8 mouse cellular contexts compared by ENCODE assay signal in the genomic region with DNA sequence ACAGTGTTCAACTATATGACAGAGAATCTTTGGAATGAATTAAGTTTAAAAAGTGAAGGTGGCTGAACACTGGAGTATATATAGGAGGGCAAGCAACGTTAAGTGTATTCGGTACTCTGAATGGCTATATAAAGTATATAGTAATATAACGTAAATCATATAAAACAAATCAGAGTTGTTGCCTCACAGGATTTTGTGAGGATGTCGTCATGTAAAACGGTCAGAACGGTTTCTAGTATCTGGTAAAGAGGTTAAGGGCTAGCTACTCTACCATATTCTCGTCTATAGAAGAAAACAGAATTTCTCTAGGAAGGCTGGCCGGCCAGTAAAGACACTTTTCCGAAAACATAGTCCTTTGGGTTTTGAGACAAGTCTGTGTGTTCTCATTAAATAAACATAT. TPM values are rescaled to one million over a fixed set of nuclear protein-coding genes. Genes with fewer than 3 reads are reported as not detected.
DNase-seq lines count a peak whose midpoint lies in the region; ATAC-seq and TF ChIP-seq lines count a peak whose summit lies in the region.

No protein-coding gene starts in this region.

- 7% methylated on average over 9 of the region's 9 CpGs for WGBS in heart, embryonic 12.5 days
- WGBS in forebrain, postnatal 0 days, result 5% methylated on average over 9 of the region's 9 CpGs
- 0% methylated on average over 9 of the region's 9 CpGs for WGBS in macrophage (ENCODE audit: missing documents)

- no peaks in the 10 kb centered on the region; the same call in 1 of the 2 replicates for H3K36me3 ChIP-seq in heart, embryonic 12.5 days
- H3K36me3 ChIP-seq in E14TG2a.4 (ENCODE audit: insufficient read depth, low read length) (peaks cover 31% of the 10 kb centered on the region), macrophage (ENCODE audit: inconsistent target) (no peaks in the 10 kb centered on the region)
- H3K36me3 ChIP-seq in forebrain, postnatal 0 days (ENCODE audit: insufficient read depth), result peaks cover 11% of the 10 kb centered on the region

- H3K79me2 ChIP-seq in macrophage (ENCODE audit: inconsistent target), result peaks cover 26% of the 10 kb centered on the region

- H3K9me3 ChIP-seq in heart, embryonic 12.5 days (replicated peaks), result no peaks in the 10 kb centered on the region
- no peaks in the 10 kb centered on the region for H3K9me3 ChIP-seq in E14TG2a.4 (ENCODE audit: low read length)
- H3K9me3 ChIP-seq in forebrain, postnatal 0 days (ENCODE audit: low read length), result no peaks in the 10 kb centered on the region

- intact Hi-C loops in heart, postnatal 36 days (cut with DNase I), result loop anchor here (1.0 to 2.0 kb wide), 2 partner anchors 17 to 39 kb away; no protein-coding TSS in a partner anchor

- H3K27ac ChIP-seq in heart, embryonic 12.5 days (ENCODE audit: poor library complexity, severe bottlenecking), result peak overlapping the region; percentile 94
- H3K27ac ChIP-seq in forebrain, postnatal 0 days (ENCODE audit: low read depth, low read length), result peak overlapping the region; percentile 93
- peak overlapping the region; percentile 86 for H3K27ac ChIP-seq in macrophage

- no peak for DNase-seq in heart, postnatal 36 days
- no peak for DNase-seq in forebrain, postnatal 0 days
- no peak for DNase-seq in frontal cortex, postnatal 25 days (ENCODE audit: low spot score in 2 of 2)
- DNase-seq in yolk sac, embryonic 10.5 days (ENCODE audit: low spot score), result no peak
- no peak for DNase-seq in layer of hippocampus, postnatal 36 days

- H3K27me3 ChIP-seq in heart, embryonic 12.5 days (replicated peaks), result no peaks in the 10 kb centered on the region
- no peaks in the 10 kb centered on the region for H3K27me3 ChIP-seq in E14TG2a.4 (ENCODE audit: insufficient read depth, low read length)
- no peaks in the 10 kb centered on the region for H3K27me3 ChIP-seq in forebrain, postnatal 0 days (ENCODE audit: insufficient read depth, low read length)

- H3K4me2 ChIP-seq in heart, embryonic 12.5 days, result peak overlapping the region; percentile 82
- H3K4me2 ChIP-seq in forebrain, postnatal 0 days (ENCODE audit: low read depth), result peak overlapping the region; percentile 56

- peaks cover 15% of the 10 kb centered on the region for H3K4me1 ChIP-seq in heart, embryonic 12.5 days (replicated peaks)
- H3K4me1 ChIP-seq in E14TG2a.4 (replicated peaks; ENCODE audit: low read depth, low read length), result peaks cover 51% of the 10 kb centered on the region
- H3K4me1 ChIP-seq in forebrain, postnatal 0 days (ENCODE audit: insufficient read depth), result peaks cover 12% of the 10 kb centered on the region; the same call in 1 of the 2 replicates

- no peak for ATAC-seq in heart, embryonic 12.5 days (ENCODE audit: insufficient number of reproducible peaks, low FRiP score)
- no peak for ATAC-seq in forebrain, postnatal 0 days

- H3K9ac ChIP-seq in heart, embryonic 12.5 days, result peak overlapping the region; percentile 92
- H3K9ac ChIP-seq in forebrain, postnatal 0 days, result peak overlapping the region; percentile 75

- peak overlapping the region; percentile 91 for H3K4me3 ChIP-seq in heart, embryonic 12.5 days
- peak overlapping the region; percentile 93 for H3K4me3 ChIP-seq in E14TG2a.4 (replicated peaks; ENCODE audit: low read length)
- peak overlapping the region; percentile 88 for H3K4me3 ChIP-seq in forebrain, postnatal 0 days (ENCODE audit: low read depth, low read length)
- peak overlapping the region; percentile 67 for H3K4me3 ChIP-seq in macrophage (ENCODE audit: inconsistent target)

- no peak for TF ChIP-seq CTCF in E14TG2a.4 (conservative IDR thresholded peaks at IDR 0.05; ENCODE audit: low read length)
- no peak for TF ChIP-seq CTCF in forebrain, postnatal 0 days (IDR thresholded peaks at IDR 0.05; ENCODE audit: low read depth)

RNA-seq across cellular contexts. Expression of a gene that starts 0.6 kb away (rescaled TPM):
- 4.3 and 4.4 TPM in 2 replicates for polyA plus RNA-seq in heart, embryonic 12.5 days (2016; fragmentation: Nextera tagmentation; extraction: Ambion mirVana)
- 10 to 100 TPM; 21.0 to 22.7 TPM for total RNA-seq in heart, postnatal 36 days (2021)
- 42.2 and 47.1 TPM in 2 replicates for total RNA-seq in forebrain, postnatal 0 days (2014; rRNA removed)
- polyA plus RNA-seq in forebrain, postnatal 0 days (2015; fragmentation: Nextera tagmentation; extraction: Ambion mirVana), result 4.4 TPM in 2 replicates
- 100 to 1,000 TPM in 17 of 26 experiments, 10 to 100 TPM in 9; 20.6 to 250 (median 130) TPM for total RNA-seq in macrophage (2018; cell fraction: chromatin; rRNA removed)
- total RNA-seq in macrophage (2018; cell fraction: cytosol; rRNA removed), result 10 to 100 TPM; 16.9 to 87.7 (median 65.3) TPM
- total RNA-seq in macrophage (2018; cell fraction: nucleus; rRNA removed), result 100 to 1,000 TPM in 10 of 26 experiments, 10 to 100 TPM in 16; 25.6 to 136 (median 96.6) TPM
- 40.1 to 48.8 TPM (median 47.2 TPM) in 3 replicates for polyA plus RNA-seq in macrophage (2018)
- 10 to 100 TPM; 58.3 to 59.6 TPM for total RNA-seq in layer of hippocampus, postnatal 36 days (2021)

RNA-seq across cellular contexts. Expression of a gene that starts 8.1 kb away (rescaled TPM):
- 0.39 and 0.52 TPM in 2 replicates for polyA plus RNA-seq in heart, embryonic 12.5 days (2016; fragmentation: Nextera tagmentation; extraction: Ambion mirVana)
- 10 to 100 TPM; 17.8 to 26.2 TPM for total RNA-seq in heart, postnatal 36 days (2021)
- total RNA-seq in forebrain, postnatal 0 days (2014; rRNA removed), result 5.6 and 9.5 TPM in 2 replicates
- polyA plus RNA-seq in forebrain, postnatal 0 days (2015; fragmentation: Nextera tagmentation; extraction: Ambion mirVana), result 1.9 and 2.5 TPM in 2 replicates
- total RNA-seq in macrophage (2018; cell fraction: chromatin; rRNA removed), result 10 to 100 TPM in 12 of 26 experiments, 1 to 10 TPM in 14; 2.1 to 26.6 (median 9.3) TPM
- total RNA-seq in macrophage (2018; cell fraction: cytosol; rRNA removed), result 1 to 10 TPM in 20 of 26 experiments, under 1 TPM in 6; 0.29 to 2.5 (median 1.3) TPM
- total RNA-seq in macrophage (2018; cell fraction: nucleus; rRNA removed), result 10 to 100 TPM in 3 of 26 experiments, 1 to 10 TPM in 23; 1.7 to 11.6 (median 5.5) TPM
- polyA plus RNA-seq in macrophage (2018), result 1.1 to 1.4 TPM (median 1.2 TPM) in 3 replicates
- total RNA-seq in layer of hippocampus, postnatal 36 days (2021), result 1 to 10 TPM; 1.6 to 2.5 TPM

RNA-seq across cellular contexts. Expression of a gene that starts 8.7 kb away (rescaled TPM):
- 3.3 and 5.3 TPM in 2 replicates for polyA plus RNA-seq in heart, embryonic 12.5 days (2016; fragmentation: Nextera tagmentation; extraction: Ambion mirVana)
- total RNA-seq in heart, postnatal 36 days (2021), result 1 to 10 TPM; 3.5 to 3.9 TPM
- 8.0 and 9.3 TPM in 2 replicates for total RNA-seq in forebrain, postnatal 0 days (2014; rRNA removed)
- 3.7 and 5.0 TPM in 2 replicates for polyA plus RNA-seq in forebrain, postnatal 0 days (2015; fragmentation: Nextera tagmentation; extraction: Ambion mirVana)
- total RNA-seq in macrophage (2018; cell fraction: chromatin; rRNA removed), result 1 to 10 TPM in 4 of 26 experiments, under 1 TPM in 1, not detected in 21; 0.98 to 1.4 (median 1.3) TPM
- 1 to 10 TPM in 21 of 26 experiments, under 1 TPM in 5; 0.47 to 2.3 (median 1.5) TPM for total RNA-seq in macrophage (2018; cell fraction: cytosol; rRNA removed)
- total RNA-seq in macrophage (2018; cell fraction: nucleus; rRNA removed), result 1 to 10 TPM in 3 of 26 experiments, under 1 TPM in 10, not detected in 13; 0.40 to 5.6 (median 0.67) TPM
- polyA plus RNA-seq in macrophage (2018), result 0.75 to 2.7 TPM (median 1.7 TPM) in 3 replicates
- 1 to 10 TPM in 1 of 2 experiments, under 1 TPM in 1; 0.40 to 1.3 TPM for total RNA-seq in layer of hippocampus, postnatal 36 days (2021)

RNA-seq across cellular contexts. Expression of a gene that starts 17.7 kb away (rescaled TPM):
- polyA plus RNA-seq in heart, embryonic 12.5 days (2016; fragmentation: Nextera tagmentation; extraction: Ambion mirVana), result 397 and 428 TPM in 2 replicates
- total RNA-seq in heart, postnatal 36 days (2021), result 100 to 1,000 TPM; 385 to 411 TPM
- 1,021 and 1,323 TPM in 2 replicates for total RNA-seq in forebrain, postnatal 0 days (2014; rRNA removed)
- 368 and 466 TPM in 2 replicates for polyA plus RNA-seq in forebrain, postnatal 0 days (2015; fragmentation: Nextera tagmentation; extraction: Ambion mirVana)
- total RNA-seq in macrophage (2018; cell fraction: chromatin; rRNA removed), result 100 to 1,000 TPM in 23 of 26 experiments, 10 to 100 TPM in 3; 65.6 to 268 (median 152) TPM
- total RNA-seq in macrophage (2018; cell fraction: cytosol; rRNA removed), result 100 to 1,000 TPM; 274 to 584 (median 379) TPM
- total RNA-seq in macrophage (2018; cell fraction: nucleus; rRNA removed), result 100 to 1,000 TPM; 112 to 309 (median 144) TPM
- polyA plus RNA-seq in macrophage (2018), result 321 to 741 TPM (median 672 TPM) in 3 replicates
- total RNA-seq in layer of hippocampus, postnatal 36 days (2021), result 100 to 1,000 TPM; 241 to 254 TPM

RNA-seq across cellular contexts. Expression of a gene that starts 53.7 kb away (rescaled TPM):
- polyA plus RNA-seq in heart, embryonic 12.5 days (2016; fragmentation: Nextera tagmentation; extraction: Ambion mirVana), result 7.6 and 7.7 TPM in 2 replicates
- 10 to 100 TPM; 12.5 to 13.5 TPM for total RNA-seq in heart, postnatal 36 days (2021)
- total RNA-seq in forebrain, postnatal 0 days (2014; rRNA removed), result 3.0 and 6.7 TPM in 2 replicates
- 3.5 and 4.9 TPM in 2 replicates for polyA plus RNA-seq in forebrain, postnatal 0 days (2015; fragmentation: Nextera tagmentation; extraction: Ambion mirVana)
- 100 to 1,000 TPM in 15 of 26 experiments, 10 to 100 TPM in 11; 20.5 to 641 (median 175) TPM for total RNA-seq in macrophage (2018; cell fraction: chromatin; rRNA removed)
- total RNA-seq in macrophage (2018; cell fraction: cytosol; rRNA removed), result 100 to 1,000 TPM; 128 to 783 (median 543) TPM
- 100 to 1,000 TPM in 18 of 26 experiments, 10 to 100 TPM in 8; 75.1 to 591 (median 408) TPM for total RNA-seq in macrophage (2018; cell fraction: nucleus; rRNA removed)
- polyA plus RNA-seq in macrophage (2018), result 118 to 323 TPM (median 130 TPM) in 3 replicates
- 1 to 10 TPM; 3.2 to 4.3 TPM for total RNA-seq in layer of hippocampus, postnatal 36 days (2021)
